Mouse (Mus musculus) frontal cortex, postnatal 25 days (tissue): Measurements from ENCODE around the gene Ltbp1.

Source experiments
- DNase-seq, 2 experiments: peaks; one replicate each; pipeline ENCODE4 v3.0.0; 2022; ENCODE audit warnings: low spot score in 2 of 2

Gene Ltbp1

DNA sequence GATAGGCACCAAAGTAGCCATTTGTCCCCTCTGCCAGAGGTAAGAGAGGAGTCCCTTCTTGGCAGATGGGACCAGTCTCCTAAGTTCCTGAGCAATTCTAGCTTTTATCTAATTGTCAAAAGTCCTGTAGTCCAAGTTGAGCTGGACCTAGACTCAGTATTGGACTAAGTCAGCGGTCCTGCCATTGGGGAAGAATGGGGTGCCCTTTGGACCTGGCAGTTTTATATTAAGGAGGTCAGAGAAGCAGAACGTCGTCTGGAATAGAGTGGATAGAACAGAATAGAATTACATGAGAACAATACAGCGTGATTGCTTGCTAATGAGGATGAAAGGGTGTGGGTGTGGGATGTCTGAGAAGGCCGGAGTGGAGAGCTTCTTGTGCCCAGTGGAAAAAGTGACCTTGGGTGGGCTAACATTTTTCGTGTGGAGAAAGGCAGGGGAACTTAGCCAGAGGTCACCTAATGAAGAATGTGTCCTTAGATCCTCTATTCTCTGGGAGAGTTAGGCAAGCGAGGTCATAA is 167.4 kb downstream of the Ltbp1 start:
- no peak for DNase-seq

DNA sequence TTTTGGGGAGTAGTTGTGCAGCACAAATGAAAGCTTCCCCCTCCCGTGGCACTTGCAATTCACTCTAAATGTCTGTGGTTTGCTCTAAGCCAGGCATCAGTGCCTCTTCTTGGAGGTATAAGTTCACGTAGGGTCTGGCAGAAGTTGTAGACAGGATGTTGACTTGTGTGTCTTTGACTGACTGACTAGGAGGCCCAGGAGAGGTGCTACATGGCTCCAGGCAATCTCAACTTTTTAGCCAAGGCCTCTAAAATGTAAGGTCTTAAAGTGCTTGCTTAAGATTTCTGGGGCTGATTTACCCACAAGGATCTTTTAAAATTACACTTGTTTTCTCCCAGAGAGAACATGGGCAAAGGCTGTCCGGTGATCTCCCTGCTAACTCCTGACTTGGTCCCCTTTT is 169.1 kb downstream of the Ltbp1 start:
- DNase-seq: no peak

DNA sequence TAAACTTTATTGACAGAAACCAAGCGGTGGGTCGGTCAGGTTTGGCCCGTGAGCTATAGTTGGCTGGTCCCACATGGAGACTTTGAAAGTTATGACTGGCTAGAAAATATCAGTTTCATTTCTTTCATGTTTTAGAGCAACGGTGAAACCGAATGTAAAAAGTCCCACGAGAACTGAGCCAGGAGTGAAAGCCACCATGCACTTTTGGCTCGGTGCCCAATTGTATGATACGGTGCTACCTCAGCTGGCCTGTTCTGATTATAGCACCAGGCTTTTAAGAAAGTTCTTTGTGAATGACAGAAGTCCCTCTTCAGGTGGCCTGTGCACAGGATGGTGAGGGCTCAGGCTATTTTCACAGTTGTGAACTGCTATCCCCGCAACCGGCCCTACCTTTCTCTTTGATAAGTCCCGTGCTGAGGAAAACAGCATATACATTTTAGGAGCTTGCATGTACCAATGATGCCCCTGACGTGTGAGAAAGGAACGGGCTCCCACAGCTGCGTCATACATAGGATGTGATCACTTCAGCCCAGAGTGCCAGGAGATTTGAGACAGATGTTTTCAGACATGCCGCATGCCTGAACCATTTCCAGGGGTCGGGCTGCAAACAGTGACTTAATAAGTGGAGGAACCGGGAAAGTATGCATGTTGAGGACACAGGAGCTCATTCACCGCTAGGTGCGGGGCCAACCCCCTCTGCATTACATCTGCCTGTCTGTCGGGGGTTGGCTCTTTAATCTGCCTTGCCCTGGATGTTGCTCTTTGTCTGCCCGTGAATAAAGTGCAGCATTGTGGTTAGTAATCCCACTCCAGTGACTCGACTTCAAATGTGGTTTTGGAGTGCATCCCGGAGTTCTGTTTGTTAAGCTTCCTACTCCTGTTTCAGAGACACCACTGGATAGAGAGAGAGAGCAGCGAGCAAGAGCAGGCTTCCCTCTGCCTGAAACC is 172.8 kb downstream of the Ltbp1 start:
- no peak for DNase-seq

DNA sequence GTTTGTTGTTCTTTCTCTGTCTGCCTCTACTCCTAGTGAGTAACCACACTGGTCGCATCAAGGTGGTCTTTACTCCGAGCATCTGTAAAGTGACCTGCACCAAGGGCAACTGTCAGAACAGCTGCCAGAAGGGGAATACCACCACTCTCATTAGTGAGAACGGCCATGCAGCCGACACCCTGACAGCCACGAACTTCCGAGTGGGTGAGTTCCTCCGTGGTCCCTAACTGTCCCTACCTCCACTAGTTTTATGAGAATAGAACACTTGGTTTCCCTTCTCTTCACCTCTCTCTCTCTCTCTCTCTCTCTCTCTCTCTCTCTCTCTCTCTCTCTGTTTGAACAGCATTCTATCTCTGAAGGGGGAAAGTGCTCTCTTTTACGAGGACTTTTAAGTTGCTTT is 173.6 kb downstream of the Ltbp1 start:
- no peak for DNase-seq

DNA sequence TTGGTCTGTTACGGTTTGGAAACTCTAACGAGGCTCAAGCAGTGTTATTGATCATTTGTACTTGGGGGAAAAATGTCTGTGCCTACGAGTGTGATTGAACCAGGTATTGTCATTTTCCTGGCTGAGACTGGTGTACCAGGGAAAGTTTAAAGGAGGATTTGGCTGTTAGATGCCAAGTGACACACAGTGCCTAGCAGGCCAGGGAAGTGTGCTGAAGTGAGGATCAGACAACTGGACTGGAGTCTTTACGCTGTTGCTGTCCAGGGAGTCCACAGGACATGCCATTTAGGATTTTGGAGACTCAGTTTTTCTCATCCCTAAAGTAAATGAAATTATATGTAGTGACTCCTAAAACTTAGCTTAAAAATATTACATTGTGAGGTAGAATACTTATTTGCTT is 174.9 kb downstream of the Ltbp1 start:
- no peak for DNase-seq

DNA sequence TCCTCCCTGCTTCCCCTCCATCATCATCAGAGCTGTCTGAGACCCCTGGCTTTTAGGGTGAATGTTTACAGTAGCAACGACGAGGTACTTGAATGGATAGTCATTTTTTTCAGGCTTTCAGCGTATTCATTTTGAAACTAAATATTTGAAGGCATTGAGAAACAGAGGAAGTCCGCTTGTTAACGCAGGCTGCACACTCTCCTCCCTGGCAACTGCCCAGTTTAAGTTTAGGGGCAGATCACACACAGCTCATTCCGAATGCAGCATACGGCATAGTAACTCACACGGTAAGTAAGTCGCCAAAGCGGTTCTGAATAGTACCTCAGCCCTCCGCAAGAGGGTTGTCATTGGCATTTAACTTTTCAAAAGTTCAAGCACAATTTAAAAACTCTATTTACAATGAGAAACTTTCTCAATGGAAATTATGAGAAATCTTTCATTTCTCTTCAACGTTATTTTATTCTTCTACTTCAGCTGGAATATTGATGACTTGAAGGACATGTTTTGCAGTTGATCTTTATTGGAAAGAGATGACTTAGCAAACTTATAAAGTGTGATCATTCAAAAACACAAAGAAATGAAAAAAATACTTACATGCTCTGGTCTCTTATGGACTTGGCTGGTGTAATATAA is 175.7 kb downstream of the Ltbp1 start:
- DNase-seq: no peak

DNA sequence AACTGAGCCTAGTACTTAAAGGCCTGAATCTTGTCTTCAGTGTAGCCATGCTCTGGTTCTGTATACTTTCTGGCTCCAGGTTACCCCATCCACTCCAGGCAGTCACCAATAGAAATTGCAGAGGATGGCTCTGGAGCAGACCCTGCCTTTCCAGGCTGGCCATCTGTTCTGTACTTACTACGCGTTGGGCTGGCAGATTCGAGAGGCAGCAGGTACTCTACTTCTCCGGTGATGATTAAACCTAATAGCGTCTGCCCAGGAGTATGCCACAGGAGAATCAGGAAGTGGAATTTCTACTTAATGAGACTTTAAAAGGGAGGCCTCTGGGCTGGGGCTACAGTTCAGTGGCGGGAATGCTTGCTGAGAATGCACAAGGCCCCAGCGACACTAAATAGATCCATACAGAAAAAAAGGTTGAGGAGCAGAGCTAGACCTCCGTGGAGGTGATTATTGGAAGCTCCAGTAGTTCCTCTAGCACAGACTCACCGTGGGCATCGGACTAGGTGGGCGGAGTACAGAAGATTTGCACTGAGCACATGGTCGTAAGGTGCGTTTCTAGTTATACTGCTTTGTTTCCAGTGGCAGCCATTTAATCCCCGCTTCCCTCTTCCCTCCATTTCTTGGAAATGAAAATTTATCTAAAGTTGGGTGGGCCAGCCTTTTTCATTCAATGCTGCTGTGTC is 177.1 kb downstream of the Ltbp1 start:
- DNase-seq: no peak

DNA sequence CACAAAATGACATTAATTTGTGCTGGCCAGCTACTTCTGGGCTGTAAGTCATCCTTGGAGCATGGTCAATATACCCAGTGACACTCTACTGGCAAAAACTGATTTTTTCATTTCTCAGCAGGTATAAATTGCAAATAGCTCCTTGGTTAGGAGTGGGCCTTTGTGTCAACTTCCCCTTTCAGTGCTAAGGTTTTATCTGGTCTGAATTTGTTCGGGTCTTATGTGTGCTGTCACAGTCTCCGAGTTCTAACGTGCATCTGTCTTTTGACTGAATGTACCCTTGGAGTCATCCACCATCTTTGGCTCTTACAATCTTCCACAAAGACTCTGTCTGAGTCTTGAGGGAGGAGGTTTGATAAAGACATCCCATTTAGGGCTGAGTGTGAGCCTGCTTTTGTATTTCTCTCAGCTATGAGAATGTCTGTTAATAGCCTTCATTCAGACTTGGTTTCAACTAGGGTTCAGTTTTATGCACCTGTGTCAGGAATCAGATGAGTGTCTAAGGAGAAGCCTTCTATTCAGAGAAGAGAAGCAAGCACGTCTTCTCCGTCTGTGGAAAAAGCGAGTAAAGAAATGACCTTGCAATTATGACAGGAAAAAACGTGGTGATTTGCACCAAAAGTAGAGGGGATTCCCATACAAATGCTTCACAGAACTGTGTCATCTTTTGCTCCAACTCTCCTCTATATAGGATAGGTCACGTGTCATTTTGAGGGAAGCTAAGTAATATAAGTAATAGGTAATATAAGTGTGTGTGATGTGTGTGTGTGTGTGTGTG is 181.6 kb downstream of the Ltbp1 start:
- no peak for DNase-seq

DNA sequence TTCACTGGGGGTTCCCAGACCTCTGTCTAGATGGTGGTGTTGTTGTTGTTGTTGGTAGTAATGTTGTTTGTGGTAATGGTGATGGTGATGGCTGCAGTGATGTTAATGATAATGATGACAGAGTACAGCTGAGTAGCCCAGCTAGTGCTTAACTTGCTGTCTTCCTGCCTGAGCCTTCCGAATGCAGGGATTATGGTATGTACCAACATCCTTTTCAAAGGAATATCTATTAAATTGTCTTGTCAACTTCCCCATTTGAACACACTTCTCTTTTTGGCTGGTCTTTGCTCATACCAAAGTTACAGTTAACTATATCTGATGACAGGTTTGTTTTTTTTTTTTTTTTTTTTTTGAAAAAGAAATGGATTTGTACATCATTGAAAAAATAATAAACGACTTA is 191.6 kb downstream of the Ltbp1 start:
- DNase-seq: no peak

DNA sequence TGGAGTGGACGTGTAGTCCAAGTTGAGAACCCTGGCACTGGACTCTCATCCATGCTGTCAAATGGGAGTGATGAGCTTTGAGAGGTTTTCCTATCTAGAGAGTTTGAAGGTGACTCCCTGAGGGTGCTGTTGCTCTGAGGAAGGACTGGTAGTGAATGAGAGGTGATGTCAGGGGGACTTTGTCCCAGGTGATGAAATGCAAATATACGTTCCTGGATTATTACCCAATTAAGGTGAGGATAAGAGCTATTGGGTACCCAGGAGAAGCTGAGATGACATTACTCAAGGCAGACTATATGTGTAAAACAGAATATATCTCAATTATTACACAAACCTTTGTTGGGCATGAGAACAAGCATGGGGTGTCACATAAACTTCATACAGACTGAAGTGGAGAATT is 193.4 kb downstream of the Ltbp1 start:
- DNase-seq: no peak

DNA sequence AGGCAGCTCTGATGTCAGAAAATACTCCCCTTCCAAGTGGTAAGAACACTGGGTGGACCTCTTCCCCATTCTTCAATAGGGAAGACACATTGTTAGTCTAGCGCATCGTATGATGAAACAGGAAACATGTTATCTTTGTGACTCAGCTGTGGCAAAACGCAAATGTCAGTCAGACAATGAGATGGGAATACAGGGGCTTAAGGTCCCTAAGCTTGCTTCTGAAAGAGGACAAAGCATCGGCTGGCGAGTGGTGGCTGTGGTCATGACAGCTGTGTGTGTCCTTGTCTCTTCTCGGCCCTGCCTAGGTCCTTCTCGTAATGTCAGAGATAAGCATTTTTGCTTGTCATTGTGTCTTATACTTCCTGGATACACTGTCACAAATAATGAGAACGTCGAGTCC is 194.3 kb downstream of the Ltbp1 start:
- no peak for DNase-seq

DNA sequence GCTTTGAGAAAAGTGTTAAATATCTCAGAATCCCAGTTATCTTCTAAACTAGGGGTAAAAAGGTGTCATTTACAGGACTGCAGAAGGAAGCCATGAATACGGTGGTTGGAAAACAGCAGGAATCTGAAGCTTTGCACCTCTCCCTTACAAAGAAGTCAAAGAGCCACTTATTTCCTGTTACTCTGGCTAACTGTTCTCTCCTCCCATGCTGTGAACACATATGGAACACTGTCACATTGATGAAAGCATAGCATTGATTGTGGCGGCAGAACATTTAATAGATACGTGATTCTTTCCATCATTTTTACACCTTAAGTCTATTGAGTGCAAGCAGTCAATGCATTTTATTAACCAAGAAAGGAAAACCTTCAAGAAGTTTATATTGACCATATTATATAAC is 196.9 kb downstream of the Ltbp1 start:
- no peak for DNase-seq

DNA sequence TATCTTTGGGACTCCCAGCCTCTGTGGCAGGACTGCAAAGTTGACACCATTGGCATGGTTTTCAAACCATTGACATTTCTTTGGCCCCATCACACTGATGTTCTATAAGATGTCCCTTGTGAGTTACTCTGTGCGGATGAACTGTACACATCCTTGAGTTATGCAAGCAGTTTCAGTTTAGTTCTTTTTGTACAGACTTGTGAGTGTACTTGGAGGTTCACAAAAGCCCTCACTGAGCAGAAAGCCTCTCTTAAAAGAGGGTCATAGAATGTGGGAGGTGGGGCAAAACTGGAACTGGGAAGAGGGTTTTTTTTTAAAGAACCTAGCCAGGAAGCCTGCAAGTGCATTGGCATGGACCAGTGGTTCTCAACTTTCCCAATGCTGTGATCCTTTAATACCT is 198.7 kb downstream of the Ltbp1 start:
- DNase-seq: no peak

DNA sequence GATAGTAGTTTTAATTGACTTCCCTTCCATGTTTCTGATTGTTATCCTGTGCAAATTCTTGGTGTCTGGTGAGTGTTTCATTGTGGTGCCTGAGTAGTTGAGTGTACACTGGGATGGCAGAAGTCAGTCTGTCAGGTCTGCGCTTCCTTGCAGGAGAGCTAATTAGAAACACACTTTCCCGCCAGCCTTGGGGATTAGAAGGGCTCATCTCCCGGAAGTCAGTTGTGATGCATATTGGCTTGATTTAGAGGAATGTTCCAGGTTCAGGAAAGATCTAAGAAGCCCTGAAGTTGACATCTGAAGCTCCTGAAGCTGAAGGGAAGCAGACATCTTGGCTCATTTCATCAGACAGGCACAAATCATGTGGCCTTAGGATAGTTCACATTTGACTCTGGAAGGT is 200.9 kb downstream of the Ltbp1 start:
- no peak for DNase-seq

DNA sequence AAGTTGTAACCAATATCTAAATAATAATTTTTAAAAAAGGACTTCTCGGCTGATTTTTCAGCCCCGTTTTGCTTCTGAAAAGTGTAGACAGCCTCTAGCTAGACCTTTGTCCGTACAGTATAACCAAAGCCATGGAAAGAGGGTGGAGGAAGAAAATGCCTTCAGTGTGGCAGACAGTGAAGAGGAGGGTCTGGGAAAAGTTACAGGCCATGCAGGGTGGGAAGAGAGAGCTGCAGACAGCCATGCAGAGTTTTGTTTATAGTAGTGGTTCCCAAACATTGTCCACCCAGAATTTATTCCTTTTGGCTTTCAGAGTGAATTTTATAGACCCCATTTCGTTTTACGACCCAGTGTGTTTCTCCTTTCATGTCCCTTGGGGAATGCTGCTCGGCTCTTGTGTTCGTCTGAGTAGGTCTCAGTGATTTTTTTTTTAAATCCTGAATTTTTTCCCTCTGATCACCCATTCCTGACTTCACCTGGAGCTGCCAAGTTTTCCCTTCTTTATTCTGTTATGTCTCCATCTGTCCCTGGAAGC is 202.9 kb downstream of the Ltbp1 start:
- no peak for DNase-seq

DNA sequence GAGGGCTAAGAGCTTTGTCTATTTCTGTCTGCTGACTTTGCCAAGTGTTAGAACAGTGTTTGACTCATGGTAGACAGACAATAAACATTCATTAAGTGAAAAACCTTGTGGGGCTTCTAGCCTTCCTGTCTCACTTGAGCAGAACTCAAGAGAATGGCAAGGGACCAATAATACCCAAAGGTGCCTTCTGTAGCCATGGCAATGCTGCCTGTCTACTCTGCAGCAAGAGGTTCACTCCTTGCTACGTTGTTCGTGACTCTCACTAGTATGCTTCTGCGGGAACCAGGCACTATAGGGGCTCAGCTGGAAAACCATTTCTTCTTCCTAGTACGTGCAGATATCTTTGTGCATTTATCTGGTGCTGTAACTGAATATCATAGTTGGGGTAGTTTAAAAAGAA is 205.2 kb downstream of the Ltbp1 start:
- no peak for DNase-seq

DNA sequence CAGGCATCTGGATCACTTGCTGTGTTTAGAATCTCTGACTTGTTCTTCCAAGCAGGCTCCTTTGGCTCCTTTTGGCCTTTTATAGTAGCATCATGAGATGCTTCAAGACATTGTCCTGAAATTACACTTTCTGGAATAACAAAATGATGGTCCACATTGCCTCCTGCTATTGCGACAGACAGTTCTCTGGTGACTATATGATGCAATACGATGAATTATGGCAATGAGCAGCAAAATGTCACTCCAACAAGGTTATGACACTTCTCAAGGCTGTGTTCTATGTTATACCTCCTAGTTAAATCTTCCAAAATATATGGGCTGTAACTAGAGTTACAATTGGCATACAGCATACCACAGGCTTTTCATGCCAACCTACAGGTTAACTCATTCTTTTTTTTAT is 211.0 kb downstream of the Ltbp1 start:
- no peak for DNase-seq

DNA sequence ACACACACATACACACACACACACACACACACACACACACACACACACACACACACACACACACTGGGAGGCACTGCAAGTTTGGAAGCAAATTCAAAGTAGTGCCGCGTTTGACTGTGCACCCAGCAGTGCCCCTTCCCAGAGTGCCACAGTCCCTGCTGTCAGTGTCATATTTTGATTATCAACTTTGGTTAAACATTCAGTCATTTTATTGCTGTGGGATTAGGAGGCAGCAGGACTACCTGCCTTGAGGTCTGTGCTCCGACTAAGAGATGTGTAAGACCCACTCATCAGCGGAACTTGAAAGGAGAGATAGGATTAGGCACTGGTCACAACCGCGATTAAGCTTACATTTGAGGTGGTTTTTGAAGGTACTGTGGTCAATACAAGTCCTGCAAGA is 213.3 kb downstream of the Ltbp1 start:
- DNase-seq: no peak

DNA sequence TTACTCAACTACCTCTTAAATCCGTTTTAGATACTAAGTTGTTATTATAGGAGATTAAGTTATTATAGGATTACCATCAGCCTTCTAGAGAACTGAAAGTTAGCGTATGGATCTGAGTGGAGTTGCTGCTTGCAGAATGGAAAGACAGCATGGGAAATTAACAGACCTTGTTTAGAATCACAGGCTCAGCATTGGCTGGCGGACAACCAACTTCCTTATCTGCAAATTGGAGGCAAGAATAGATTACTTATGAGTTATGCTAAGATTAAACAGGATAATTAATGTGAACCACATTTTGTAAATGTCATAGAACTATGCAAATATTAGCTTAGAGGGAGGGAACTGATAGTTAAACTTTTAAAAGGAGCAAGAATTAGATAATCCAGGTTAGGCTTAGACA is 223.0 kb downstream of the Ltbp1 start:
- no peak for DNase-seq

DNA sequence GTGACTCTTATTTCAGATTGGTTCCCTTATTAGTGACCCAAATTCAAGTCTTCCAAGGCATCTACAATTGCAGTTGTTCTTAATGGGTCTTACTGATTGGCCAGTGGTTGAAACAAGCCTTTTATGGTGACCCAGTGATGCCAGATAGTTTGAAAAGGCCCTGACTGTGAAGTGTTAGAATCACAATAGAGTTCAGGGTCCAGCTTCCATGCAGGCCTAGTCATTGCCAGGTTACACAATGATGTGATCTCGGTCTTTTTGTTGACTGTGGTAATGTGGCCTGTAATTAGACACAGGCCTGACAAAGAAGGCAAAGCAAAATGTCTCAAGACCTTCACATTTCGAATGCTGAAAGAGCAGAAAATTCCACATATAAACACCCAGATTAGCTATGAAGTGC is 227.8 kb downstream of the Ltbp1 start:
- no peak for DNase-seq

DNA sequence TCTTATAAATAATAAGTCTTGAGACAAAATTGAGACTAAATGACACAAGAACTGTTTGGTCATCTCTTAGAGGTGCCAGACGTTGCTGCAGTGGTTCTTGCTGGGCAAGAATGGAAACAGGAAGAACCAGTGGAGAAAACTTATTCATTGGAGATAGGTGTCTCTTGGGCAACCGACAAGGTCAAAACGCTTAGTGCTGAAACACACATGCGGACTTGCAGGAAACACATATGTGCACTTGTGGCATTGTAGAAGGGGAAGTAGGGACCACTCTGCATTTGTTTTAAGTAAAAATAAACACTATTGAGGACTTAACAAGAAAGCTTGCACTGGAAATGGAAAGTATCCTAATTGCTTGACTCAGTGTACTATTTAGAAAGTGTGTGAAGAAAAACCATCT is 228.6 kb downstream of the Ltbp1 start:
- DNase-seq: no peak

DNA sequence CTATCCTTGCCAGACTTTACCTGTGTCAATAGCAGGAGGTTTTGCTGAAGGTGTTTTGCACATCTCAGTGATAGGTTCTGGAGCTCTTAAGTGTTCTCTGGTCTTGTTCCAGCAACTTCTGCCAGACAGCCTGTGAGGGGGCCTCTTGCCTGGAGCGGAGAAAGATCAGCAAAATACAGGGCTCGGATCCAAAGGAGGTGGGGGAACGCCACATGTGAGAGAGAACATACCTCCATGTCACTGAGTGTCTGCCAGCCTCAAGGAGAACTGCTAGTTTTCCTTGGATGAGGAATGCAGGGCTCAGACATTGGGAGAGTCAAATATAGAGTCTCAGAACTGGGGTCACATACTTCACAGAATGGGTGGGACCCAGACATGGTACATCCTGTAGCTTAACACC is 230.4 kb downstream of the Ltbp1 start:
- DNase-seq: peak; percentile 5 to 15
